Mouse (Mus musculus) forebrain, embryonic 16.5 days (tissue): ENCODE results near the gene Gm17783. TPM values are rescaled to one million over a fixed set of nuclear protein-coding genes. Genes with fewer than 3 reads are reported as not detected.
"Not testable (repeated sequence)": the region's sequence is repeated elsewhere in the genome, so short reads cannot be mapped to it uniquely, and the experiment has no call there.

Source experiments
- ATAC-seq: fragments of 200-750 bp; cut with Nextera tagmentation; 2 replicates; pipeline ENCODE4 v1.8.0; 2017; ENCODE audit warnings: mild to moderate bottlenecking, moderate library complexity
- H3K27ac ChIP-seq: fragments of 300-500 bp; sonication (generic); 2 replicates; pipeline ENCODE4 v1.5.1; 2014; ENCODE audit warnings: low read length, control low read depth
- H3K27me3 ChIP-seq: fragments of 300-500 bp; sonication (generic); replicated peaks from 2 replicates; pipeline ENCODE4 v1.6.1; 2014; ENCODE audit warnings: low read length; ENCODE audit not compliant: control insufficient read depth, insufficient read depth
- H3K36me3 ChIP-seq: fragments of 300-500 bp; sonication (generic); 2 replicates; pipeline ENCODE4 v1.6.1; 2014; ENCODE audit not compliant: control insufficient read depth, insufficient read depth
- H3K4me1 ChIP-seq: fragments of 300-500 bp; sonication (generic); replicated peaks from 2 replicates; pipeline ENCODE4 v1.6.1; 2014; ENCODE audit warnings: low read length; ENCODE audit not compliant: control insufficient read depth, insufficient read depth
- H3K4me2 ChIP-seq: fragments of 300-500 bp; sonication (generic); 2 replicates; pipeline ENCODE4 v1.6.1; 2014; ENCODE audit warnings: mild to moderate bottlenecking, low read length, control low read depth
- H3K4me3 ChIP-seq: fragments of 300-500 bp; sonication (generic); replicated peaks from 2 replicates; pipeline ENCODE4 v1.5.1; 2014; ENCODE audit warnings: mild to moderate bottlenecking, low read length, control low read depth
- H3K9ac ChIP-seq: fragments of 300-500 bp; sonication (generic); replicated peaks from 2 replicates; pipeline ENCODE4 v1.6.1; 2014; ENCODE audit warnings: low read depth, low read length, control low read depth
- H3K9me3 ChIP-seq: fragments of 300-500 bp; sonication (generic); 2 replicates; pipeline ENCODE4 v1.6.1; 2016; ENCODE audit warnings: low read length; ENCODE audit not compliant: control insufficient read depth
- WGBS: fragments of 180-500 bp; shearing (Covaris S2); extraction: QIAGEN DNeasy Blood & Tissue Kit; methylation state at CpG from one replicate; pipeline ENCODE4 v1.1.7; 2014; 5-methylcytosine and 5-hydroxymethylcytosine counted together
- polyA plus RNA-seq: library from polyadenylated mRNA; unstranded; fragments of >200 nt; fragmentation: Nextera tagmentation; extraction: Ambion mirVana; gene quantifications from 2 replicates; pipeline ENCODE4 v1.2.1, GENCODE M21; 2015

Gene Gm17783
- polyA plus RNA-seq, 1 experiment from 2014 or later, result not detected

DNA sequence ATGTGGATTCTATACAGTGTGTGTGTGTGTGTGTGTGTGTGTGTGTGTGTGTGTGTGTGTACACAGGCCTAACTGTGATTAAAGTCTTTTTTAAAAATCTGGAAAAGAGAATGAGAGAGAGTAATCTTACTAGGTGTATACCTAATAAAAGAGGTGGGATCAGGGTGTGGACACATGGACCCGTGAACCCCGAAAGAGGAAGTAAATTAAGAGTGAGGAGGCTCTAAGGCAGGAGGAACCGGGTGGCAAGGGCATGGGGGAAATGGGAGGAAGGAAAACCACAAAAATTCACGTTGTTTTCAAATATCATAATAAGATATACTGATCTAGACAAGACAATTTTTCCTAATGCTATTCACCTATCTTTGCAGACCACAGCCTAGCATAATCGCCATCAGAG lies 6.3 kb downstream of the Gm17783 start:
- Histone ChIP-seq H3K27ac (no peak overlapping the region), H3K36me3 (no peaks in the 10 kb centered on the region), H3K4me2 (no peak overlapping the region), H3K9ac (no peak overlapping the region), H3K4me1 (no peaks in the 10 kb centered on the region), H3K4me3 (no peak overlapping the region), H3K27me3 (no peaks in the 10 kb centered on the region), H3K9me3 (no peaks in the 10 kb centered on the region)
- no peak for ATAC-seq
- 89% methylated on average over 5 of the region's 5 CpGs for WGBS

DNA sequence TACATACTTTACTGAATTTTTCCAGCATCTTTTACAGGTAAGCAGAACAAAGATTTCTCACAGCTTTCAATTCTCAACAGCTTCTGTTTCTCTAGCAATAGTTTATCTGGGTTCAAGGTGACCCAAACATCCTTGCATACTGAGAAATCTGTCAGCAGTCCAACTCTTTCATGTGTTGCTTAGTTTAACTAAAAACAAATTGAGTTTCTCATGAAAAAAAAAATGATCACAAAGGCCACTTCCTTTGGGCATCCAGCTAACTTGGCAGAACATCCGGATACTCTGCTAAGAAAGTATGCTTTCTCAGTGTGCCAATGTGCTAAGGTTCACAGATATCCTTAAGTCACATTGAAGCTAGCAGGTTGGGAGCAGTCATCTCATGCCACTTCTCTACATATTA lies 36.5 kb downstream of the Gm17783 start:
- Histone ChIP-seq H3K9me3 (no peaks in the 10 kb centered on the region), H3K27ac (no peak overlapping the region), H3K9ac (no peak overlapping the region), H3K27me3 (no peaks in the 10 kb centered on the region), H3K4me2 (no peak overlapping the region), H3K4me3 (no peak overlapping the region), H3K36me3 (no peaks in the 10 kb centered on the region), H3K4me1 (no peaks in the 10 kb centered on the region)
- ATAC-seq, result no peak
- 84% methylated on average over 1 of the region's 1 CpGs for WGBS

DNA sequence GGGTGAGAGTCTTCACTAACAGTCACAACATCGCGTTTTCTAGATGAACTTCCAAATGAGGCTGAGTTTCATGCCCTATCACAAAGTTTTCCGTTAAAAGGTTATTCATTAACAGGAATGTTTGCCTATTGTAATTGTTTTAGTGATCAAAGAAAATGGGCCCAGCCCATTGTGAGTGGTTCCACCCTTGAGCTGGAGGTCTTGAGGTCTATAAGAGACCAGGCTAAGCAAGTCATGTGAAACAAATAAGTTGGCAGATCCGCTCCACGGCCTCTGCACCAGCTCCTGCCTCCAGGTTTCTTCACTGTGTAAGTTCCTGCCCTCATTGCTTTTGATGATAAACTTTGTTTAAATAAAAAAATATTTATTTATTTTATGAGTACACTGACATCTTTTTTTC lies 38.9 kb downstream of the Gm17783 start, which contains the start of gene Gm609:
Gm609 (minus strand) TSS at position 43 of the 400 bp plus-strand sequence.
- no peaks in the 10 kb centered on the region for H3K27me3 ChIP-seq
- H3K4me1 ChIP-seq, result no peaks in the 10 kb centered on the region
- no peak within 1 kb of the TSS for H3K4me3 ChIP-seq
- H3K36me3 ChIP-seq, result no peaks in the 10 kb centered on the region
- H3K27ac ChIP-seq, result no peak within 1 kb of the TSS
- H3K9me3 ChIP-seq, result no peaks in the 10 kb centered on the region
- ATAC-seq, result no peak
- no peak within 1 kb of the TSS for H3K4me2 ChIP-seq
- no peak within 1 kb of the TSS for H3K9ac ChIP-seq
- 70% methylated on average over 5 of the region's 5 CpGs for WGBS

DNA sequence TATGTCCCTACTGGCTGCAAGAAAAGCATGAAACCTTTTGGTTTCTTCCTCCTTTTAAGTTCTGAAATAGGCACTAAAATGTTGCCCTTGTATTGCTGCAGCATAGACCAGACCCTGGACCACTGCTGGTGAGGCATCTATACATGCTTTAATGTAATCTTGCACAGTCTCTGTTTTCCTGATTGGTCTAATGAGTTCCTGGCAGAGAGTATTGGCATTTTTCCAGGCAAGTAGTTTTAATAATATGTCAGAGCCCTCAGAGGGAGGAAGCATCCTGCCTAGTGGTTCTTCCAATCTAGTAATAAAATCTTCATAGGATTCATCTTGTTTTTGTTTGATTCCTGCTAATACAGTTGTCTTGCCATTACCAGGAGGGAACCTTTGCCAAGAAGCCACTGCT lies 54.9 kb downstream of the Gm17783 start:
- H3K36me3 ChIP-seq, result no peaks in the 10 kb centered on the region

DNA sequence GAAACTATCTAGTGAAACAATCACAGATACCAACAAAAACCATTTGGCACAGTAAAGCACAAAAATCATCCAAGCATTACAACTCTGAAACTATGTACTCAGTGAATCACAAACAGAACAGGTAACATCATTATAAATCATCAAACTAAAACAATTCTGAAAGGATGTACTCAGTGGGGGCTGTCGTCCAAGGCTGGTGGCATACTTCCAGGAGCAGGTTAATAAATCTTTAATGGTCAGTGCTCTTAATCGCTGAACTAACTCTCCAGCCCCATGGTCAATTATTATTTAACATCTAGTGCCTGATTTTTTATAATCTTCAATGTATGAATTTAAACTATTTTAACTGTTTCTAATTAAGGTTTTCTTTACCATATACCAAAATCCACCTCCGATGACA lies 60.0 kb downstream of the Gm17783 start:
- 76% methylated on average over 3 of the region's 3 CpGs for WGBS
- not testable (repeated sequence) for H3K4me2 ChIP-seq, H3K9ac ChIP-seq, ATAC-seq, H3K9me3 ChIP-seq, H3K36me3 ChIP-seq, H3K4me3 ChIP-seq, H3K4me1 ChIP-seq, H3K27ac ChIP-seq, H3K27me3 ChIP-seq

More for the DNA sequence above, 54.9 kb downstream of the Gm17783 start:
- Histone ChIP-seq H3K4me1 (no peaks in the 10 kb centered on the region), H3K4me2 (no peak overlapping the region), H3K9me3 (no peaks in the 10 kb centered on the region), H3K9ac (no peak overlapping the region), H3K27ac (no peak overlapping the region), H3K4me3 (no peak overlapping the region), H3K27me3 (no peaks in the 10 kb centered on the region)
- ATAC-seq, result peak; percentile 62; the same call in 1 of the 2 replicates

Other genes with a start within 250 kb of the Gm17783 start
- gene Cd200, start 123.0 kb downstream of the Gm17783 start, polyA plus RNA-seq, result 235 and 271 TPM in 2 replicates
- not detected in 2 replicates for gene Gm609, start 39.1 kb downstream of the Gm17783 start, polyA plus RNA-seq
- not detected in 2 replicates for gene Slc9c1, start 3.3 kb upstream of the Gm17783 start, polyA plus RNA-seq
- 0.07 TPM in 1 of 2 replicates, not detected in the other for gene Gcsam, start 78.3 kb upstream of the Gm17783 start, polyA plus RNA-seq
- not detected in 2 replicates for gene BC016579, start 122.0 kb upstream of the Gm17783 start, polyA plus RNA-seq
- 0.58 and 0.75 TPM in 2 replicates for gene Tmprss7, start 161.6 kb upstream of the Gm17783 start, polyA plus RNA-seq
- gene Tagln3, start 192.6 kb upstream of the Gm17783 start, polyA plus RNA-seq, result 455 and 473 TPM in 2 replicates
- 42.1 and 42.7 TPM in 2 replicates for gene Abhd10, start 210.9 kb upstream of the Gm17783 start, polyA plus RNA-seq